Mouse (Mus musculus) heart, embryonic 11.5 days (tissue): ENCODE data around the gene Krtap4-16. TPM values are rescaled to one million over a fixed set of nuclear protein-coding genes. Genes with fewer than 3 reads are reported as not detected.
"Not testable (repeated sequence)": the region's sequence is repeated elsewhere in the genome, so short reads cannot be mapped to it uniquely, and the experiment has no call there.

Experiments
- ATAC-seq: fragments of 200-750 bp; cut with Nextera tagmentation; replicated peaks from 2 replicates; pipeline ENCODE4 v1.8.0; 2017; ENCODE audit warnings: moderate library complexity; ENCODE audit not compliant: insufficient number of reproducible peaks, low FRiP score, low TSS enrichment
- H3K27ac ChIP-seq: fragments of 300-500 bp; sonication (generic); 2 replicates; pipeline ENCODE4 v1.5.1; 2014; ENCODE audit warnings: mild to moderate bottlenecking, low read depth, low read length
- H3K27me3 ChIP-seq: fragments of 300-500 bp; sonication (generic); 2 replicates; pipeline ENCODE4 v1.6.1; 2014; ENCODE audit warnings: mild to moderate bottlenecking, low read length, mixed read lengths; ENCODE audit not compliant: control insufficient read depth, insufficient read depth
- H3K36me3 ChIP-seq: fragments of 300-500 bp; sonication (generic); 2 replicates; pipeline ENCODE4 v1.6.1; 2014; ENCODE audit warnings: mild to moderate bottlenecking, low read length, moderate library complexity, mixed read lengths; ENCODE audit not compliant: control insufficient read depth, insufficient read depth
- H3K4me1 ChIP-seq: fragments of 300-500 bp; sonication (generic); 2 replicates; pipeline ENCODE4 v1.6.1; 2014; ENCODE audit warnings: low read length; ENCODE audit not compliant: control insufficient read depth, insufficient read depth
- H3K4me2 ChIP-seq: fragments of 300-500 bp; sonication (generic); 2 replicates; pipeline ENCODE4 v1.6.1; 2014; ENCODE audit warnings: mild to moderate bottlenecking, moderate library complexity
- H3K4me3 ChIP-seq: fragments of 300-500 bp; sonication (generic); 2 replicates; pipeline ENCODE4 v1.5.1; 2014; ENCODE audit warnings: low read depth, low read length
- H3K9ac ChIP-seq: fragments of 300-500 bp; sonication (generic); 2 replicates; pipeline ENCODE4 v1.6.1; 2014; ENCODE audit warnings: mild to moderate bottlenecking, low read depth, low read length, moderate library complexity
- H3K9me3 ChIP-seq: fragments of 300-500 bp; sonication (generic); replicated peaks from 2 replicates; pipeline ENCODE4 v1.6.1; 2016; ENCODE audit warnings: low read length; ENCODE audit not compliant: control insufficient read depth
- WGBS: fragments of 180-500 bp; shearing (Covaris S2); extraction: QIAGEN DNeasy Blood & Tissue Kit; methylation state at CpG from one replicate; pipeline ENCODE4 v1.1.7; 2014; ENCODE audit not compliant: insufficient replicate concordance; 5-methylcytosine and 5-hydroxymethylcytosine counted together
- polyA plus RNA-seq: library from polyadenylated mRNA; unstranded; fragments of >200 nt; fragmentation: Nextera tagmentation; extraction: Ambion mirVana; gene quantifications from 2 replicates; pipeline ENCODE4 v1.2.1, GENCODE M21; 2014

The Krtap4-16 gene
- polyA plus RNA-seq, 1 experiment from 2014 or later = not detected

GRCm38 (mm10) chr11:99837966-99838365 lies 13.4 kb downstream of the Krtap4-16 start, which contains the start of gene 2300003K06Rik:
TSS of gene 2300003K06Rik (minus strand) at chr11:99838066.
- no peak within 1 kb of the TSS for H3K4me2 ChIP-seq
- H3K9me3 ChIP-seq = no peaks in the 10 kb centered on the region
- H3K27me3 ChIP-seq = no peaks in the 10 kb centered on the region
- no peak within 1 kb of the TSS for H3K27ac ChIP-seq
- H3K9ac ChIP-seq = no peak within 1 kb of the TSS
- no peaks in the 10 kb centered on the region for H3K4me1 ChIP-seq
- ATAC-seq = no peak
- H3K36me3 ChIP-seq = no peaks in the 10 kb centered on the region
- no peak within 1 kb of the TSS for H3K4me3 ChIP-seq
- WGBS = 71% methylated on average over 1 of the region's 1 CpGs

- 81% methylated on average over 2 of the region's 2 CpGs for WGBS
- not testable (repeated sequence) for H3K9me3 ChIP-seq, H3K27me3 ChIP-seq, H3K4me1 ChIP-seq, H3K36me3 ChIP-seq, H3K4me3 ChIP-seq, H3K4me2 ChIP-seq, H3K27ac ChIP-seq, H3K9ac ChIP-seq, ATAC-seq
These were observed 35.8 kb downstream of the Krtap4-16 start, which contains the start of gene Gm11564 for GRCm38 (mm10) chr11:99815566-99815965. TSS of gene Gm11564 (minus strand) at chr11:99815666.

- H3K9me3 ChIP-seq, H3K9ac ChIP-seq, ATAC-seq: not testable (repeated sequence)
These were observed 41.6 kb downstream of the Krtap4-16 start, which contains the start of gene Krtap4-13 for GRCm38 (mm10) chr11:99809792-99810191. TSS of gene Krtap4-13 (minus strand) at chr11:99809892.

GRCm38 (mm10) chr11:99804346-99804745 lies 47.1 kb downstream of the Krtap4-16 start, which contains the start of gene Gm11554:
TSS of gene Gm11554 (minus strand) at chr11:99804446.
- H3K4me1 ChIP-seq, H3K4me2 ChIP-seq, H3K4me3 ChIP-seq, H3K27ac ChIP-seq, H3K9me3 ChIP-seq, ATAC-seq, H3K36me3 ChIP-seq, H3K9ac ChIP-seq, H3K27me3 ChIP-seq: not testable (repeated sequence)
- no CpG with 5 or more reads among the region's 1 CpGs for WGBS

More at GRCm38 (mm10) chr11:99809792-99810191, 41.6 kb downstream of the Krtap4-16 start, which contains the start of gene Krtap4-13:
- H3K27ac ChIP-seq, H3K27me3 ChIP-seq, H3K4me3 ChIP-seq, H3K4me2 ChIP-seq, H3K36me3 ChIP-seq, H3K4me1 ChIP-seq: not testable (repeated sequence)

Other genes starting within 250 kb of the Krtap4-16 start
- not detected in 2 replicates for gene Gm11938, start 248.3 kb downstream of the Krtap4-16 start, polyA plus RNA-seq
- gene Gm11937, start 241.4 kb downstream of the Krtap4-16 start, polyA plus RNA-seq = not detected in 2 replicates
- gene Krtap2-4, start 236.8 kb downstream of the Krtap4-16 start, polyA plus RNA-seq = not detected in 2 replicates
- gene Gm11562, start 231.2 kb downstream of the Krtap4-16 start, polyA plus RNA-seq = not detected in 2 replicates
- not detected in 2 replicates for gene Krtap4-1, start 223.4 kb downstream of the Krtap4-16 start, polyA plus RNA-seq
- gene Krtap4-2, start 216.5 kb downstream of the Krtap4-16 start, polyA plus RNA-seq = not detected in 2 replicates
- gene Krtap4-7, start 207.5 kb downstream of the Krtap4-16 start, polyA plus RNA-seq = not detected in 2 replicates
- gene Gm11555, start 201.4 kb downstream of the Krtap4-16 start, polyA plus RNA-seq = not detected in 2 replicates
- gene Gm11563, start 192.6 kb downstream of the Krtap4-16 start, polyA plus RNA-seq = not detected in 2 replicates
- gene Krtap4-6, start 185.6 kb downstream of the Krtap4-16 start, polyA plus RNA-seq = not detected in 2 replicates
- not detected in 2 replicates for gene Gm14190, start 160.9 kb downstream of the Krtap4-16 start, polyA plus RNA-seq
- gene Gm14180, start 117.3 kb downstream of the Krtap4-16 start, polyA plus RNA-seq = not detected in 2 replicates
- gene Gm11595, start 78.7 kb downstream of the Krtap4-16 start, polyA plus RNA-seq = not detected in 2 replicates
- gene Krtap4-8, start 70.9 kb downstream of the Krtap4-16 start, polyA plus RNA-seq = not detected in 2 replicates
- not detected in 2 replicates for gene Krtap4-9, start 66.4 kb downstream of the Krtap4-16 start, polyA plus RNA-seq
- not detected in 2 replicates for gene Gm11596, start 58.1 kb downstream of the Krtap4-16 start, polyA plus RNA-seq
- not detected in 2 replicates for gene Gm11569, start 52.7 kb downstream of the Krtap4-16 start, polyA plus RNA-seq
- not detected in 2 replicates for gene Gm11554, start 47.2 kb downstream of the Krtap4-16 start, polyA plus RNA-seq
- gene Krtap4-13, start 41.7 kb downstream of the Krtap4-16 start, polyA plus RNA-seq = not detected in 2 replicates
- not detected in 2 replicates for gene Gm11564, start 35.9 kb downstream of the Krtap4-16 start, polyA plus RNA-seq
- gene 2300003K06Rik, start 13.5 kb downstream of the Krtap4-16 start, polyA plus RNA-seq = not detected in 2 replicates
- not detected in 2 replicates for gene Gm11568, start 6.3 kb upstream of the Krtap4-16 start, polyA plus RNA-seq
- gene Gm11559, start 12.9 kb upstream of the Krtap4-16 start, polyA plus RNA-seq = not detected in 2 replicates
- not detected in 2 replicates for gene Krtap9-1, start 21.8 kb upstream of the Krtap4-16 start, polyA plus RNA-seq
- gene Gm11567, start 27.6 kb upstream of the Krtap4-16 start, polyA plus RNA-seq = not detected in 2 replicates
- gene Krtap31-1, start 56.3 kb upstream of the Krtap4-16 start, polyA plus RNA-seq = not detected in 2 replicates
- gene Gm11565, start 63.1 kb upstream of the Krtap4-16 start, polyA plus RNA-seq = not detected in 2 replicates
- not detected in 2 replicates for gene Krtap31-2, start 84.7 kb upstream of the Krtap4-16 start, polyA plus RNA-seq
- not detected in 2 replicates for gene Krtap9-5, start 96.9 kb upstream of the Krtap4-16 start, polyA plus RNA-seq
- gene Krtap29-1, start 127.4 kb upstream of the Krtap4-16 start, polyA plus RNA-seq = not detected in 2 replicates
- not detected in 2 replicates for gene Krtap16-1, start 135.0 kb upstream of the Krtap4-16 start, polyA plus RNA-seq
- not detected in 2 replicates for gene Krtap17-1, start 142.4 kb upstream of the Krtap4-16 start, polyA plus RNA-seq
- gene Krt33a, start 164.6 kb upstream of the Krtap4-16 start, polyA plus RNA-seq = not detected in 2 replicates
- not detected in 2 replicates for gene Krt33b, start 178.3 kb upstream of the Krtap4-16 start, polyA plus RNA-seq
- gene Krt34, start 189.9 kb upstream of the Krtap4-16 start, polyA plus RNA-seq = not detected in 2 replicates
- not detected in 2 replicates for gene Krt31, start 198.9 kb upstream of the Krtap4-16 start, polyA plus RNA-seq
- not detected in 2 replicates for gene Krt32, start 236.6 kb upstream of the Krtap4-16 start, polyA plus RNA-seq
- gene Krt35, start 244.6 kb upstream of the Krtap4-16 start, polyA plus RNA-seq = not detected in 2 replicates